Mouse (Mus musculus): ENCODE data around the gene Ddx28. TPM values are rescaled to one million over a fixed set of nuclear protein-coding genes. Genes with fewer than 3 reads are reported as not detected.
"Not testable (repeated sequence)": the region's sequence is repeated elsewhere in the genome, so short reads cannot be mapped to it uniquely, and the experiment has no call there.

The Ddx28 gene
- polyA plus RNA-seq, 1 experiment from 2014 or later: 19.8 TPM

- Histone ChIP-seq H3K4me1 (ENCODE audit: control insufficient read depth, insufficient read depth, low read length) (no peaks in the 10 kb centered on the region), H3K27ac (ENCODE audit: low read depth, low read length) (no peak overlapping the region), H3K4me2 (replicated peaks; ENCODE audit: low read depth, low read length) (no peak overlapping the region), H3K9me3 (ENCODE audit: control insufficient read depth, low read length) (no peaks in the 10 kb centered on the region), H3K4me3 (ENCODE audit: low read length) (no peak overlapping the region), H3K36me3 (ENCODE audit: control insufficient read depth, insufficient read depth, low read length) (peaks cover 3% of the 10 kb centered on the region; the same call in 1 of the 2 replicates), H3K27me3 (ENCODE audit: control insufficient read depth, insufficient read depth, low read length) (no peaks in the 10 kb centered on the region), H3K9ac (ENCODE audit: low read depth, low read length) (no peak overlapping the region)
- ATAC-seq (ENCODE audit: low FRiP score, low TSS enrichment): no peak; the same call in 1 of the 2 replicates
Measured at GRCm38 (mm10) chr8:106022483-106022882, 10.8 kb upstream of the Ddx28 start.

GRCm38 (mm10) chr8:106018039-106018438, 6.4 kb upstream of the Ddx28 start:
- Histone ChIP-seq H3K9me3 (ENCODE audit: control insufficient read depth, low read length) (no peaks in the 10 kb centered on the region), H3K9ac (ENCODE audit: low read depth, low read length) (no peak overlapping the region), H3K27ac (ENCODE audit: low read depth, low read length) (no peak overlapping the region), H3K27me3 (ENCODE audit: control insufficient read depth, insufficient read depth, low read length) (no peaks in the 10 kb centered on the region), H3K4me3 (ENCODE audit: low read length) (no peak overlapping the region), H3K4me1 (ENCODE audit: control insufficient read depth, insufficient read depth, low read length) (no peaks in the 10 kb centered on the region), H3K36me3 (ENCODE audit: control insufficient read depth, insufficient read depth, low read length) (peaks cover 6% of the 10 kb centered on the region; the same call in 1 of the 2 replicates), H3K4me2 (replicated peaks; ENCODE audit: low read depth, low read length) (no peak overlapping the region)
- no peak for ATAC-seq (ENCODE audit: low FRiP score, low TSS enrichment)
- 93% methylated on average over 3 of the region's 3 CpGs for WGBS

GRCm38 (mm10) chr8:106017130-106017529, 5.4 kb upstream of the Ddx28 start:
- 91% methylated on average over 7 of the region's 7 CpGs for WGBS
- H3K4me1 ChIP-seq (ENCODE audit: control insufficient read depth, insufficient read depth, low read length): no peaks in the 10 kb centered on the region
- H3K4me3 ChIP-seq (ENCODE audit: low read length): no peak overlapping the region
- peaks cover 6% of the 10 kb centered on the region; the same call in 1 of the 2 replicates for H3K36me3 ChIP-seq (ENCODE audit: control insufficient read depth, insufficient read depth, low read length)
- no peak for ATAC-seq (ENCODE audit: low FRiP score, low TSS enrichment)
- no peak overlapping the region for H3K27ac ChIP-seq (ENCODE audit: low read depth, low read length)
- no peaks in the 10 kb centered on the region for H3K9me3 ChIP-seq (ENCODE audit: control insufficient read depth, low read length)
- H3K9ac ChIP-seq (ENCODE audit: low read depth, low read length): no peak overlapping the region
- no peaks in the 10 kb centered on the region for H3K27me3 ChIP-seq (ENCODE audit: control insufficient read depth, insufficient read depth, low read length)
- no peak overlapping the region for H3K4me2 ChIP-seq (replicated peaks; ENCODE audit: low read depth, low read length)

GRCm38 (mm10) chr8:106016284-106016683, 4.6 kb upstream of the Ddx28 start:
- no peak overlapping the region for H3K27ac ChIP-seq (ENCODE audit: low read depth, low read length)
- 92% methylated on average over 6 of the region's 6 CpGs for WGBS
- H3K9me3 ChIP-seq (ENCODE audit: control insufficient read depth, low read length): no peaks in the 10 kb centered on the region
- no peak overlapping the region for H3K9ac ChIP-seq (ENCODE audit: low read depth, low read length)
- peaks cover 6% of the 10 kb centered on the region; the same call in 1 of the 2 replicates for H3K36me3 ChIP-seq (ENCODE audit: control insufficient read depth, insufficient read depth, low read length)
- no peak overlapping the region for H3K4me3 ChIP-seq (ENCODE audit: low read length)
- no peak for ATAC-seq (ENCODE audit: low FRiP score, low TSS enrichment)
- no peaks in the 10 kb centered on the region for H3K4me1 ChIP-seq (ENCODE audit: control insufficient read depth, insufficient read depth, low read length)
- no peaks in the 10 kb centered on the region for H3K27me3 ChIP-seq (ENCODE audit: control insufficient read depth, insufficient read depth, low read length)
- H3K4me2 ChIP-seq (replicated peaks; ENCODE audit: low read depth, low read length): no peak overlapping the region

- H3K9ac ChIP-seq (ENCODE audit: low read depth, low read length): peak overlapping the region; percentile 86; the same call in 1 of the 2 replicates
- H3K4me3 ChIP-seq (ENCODE audit: low read length): peak overlapping the region; percentile 92; the same call in 1 of the 2 replicates
- not testable (repeated sequence) for H3K9me3 ChIP-seq (ENCODE audit: control insufficient read depth, low read length); H3K27ac ChIP-seq (ENCODE audit: low read depth, low read length); H3K27me3 ChIP-seq (ENCODE audit: control insufficient read depth, insufficient read depth, low read length); H3K36me3 ChIP-seq (ENCODE audit: control insufficient read depth, insufficient read depth, low read length); ATAC-seq (ENCODE audit: low FRiP score, low TSS enrichment); H3K4me1 ChIP-seq (ENCODE audit: control insufficient read depth, insufficient read depth, low read length)
- 80% methylated on average over 8 of the region's 8 CpGs for whole genome bisulfite sequencing
- H3K4me2 ChIP-seq (replicated peaks; ENCODE audit: low read depth, low read length): peak overlapping the region; percentile 77
Measured at GRCm38 (mm10) chr8:106012203-106012602, 521 bp upstream of the Ddx28 start.

GRCm38 (mm10) chr8:106010748-106011642, 687 bp downstream of the Ddx28 start:
- peak overlapping the region; percentile 77 for H3K4me2 ChIP-seq (replicated peaks; ENCODE audit: low read depth, low read length)
- ATAC-seq (ENCODE audit: low FRiP score, low TSS enrichment): peak; percentile 95
- peak overlapping the region; percentile 86 for H3K9ac ChIP-seq (ENCODE audit: low read depth, low read length)
- 1% methylated on average over 74 of the region's 74 CpGs for WGBS
- H3K9me3 ChIP-seq (ENCODE audit: control insufficient read depth, low read length): no peaks in the 10 kb centered on the region
- peaks cover 8% of the 10 kb centered on the region for H3K4me1 ChIP-seq (ENCODE audit: control insufficient read depth, insufficient read depth, low read length)
- H3K27me3 ChIP-seq (ENCODE audit: control insufficient read depth, insufficient read depth, low read length): no peaks in the 10 kb centered on the region
- H3K4me3 ChIP-seq (ENCODE audit: low read length): peak overlapping the region; percentile 92
- peak overlapping the region; percentile 43; the same call in 1 of the 2 replicates for H3K27ac ChIP-seq (ENCODE audit: low read depth, low read length)
- H3K36me3 ChIP-seq (ENCODE audit: control insufficient read depth, insufficient read depth, low read length): peaks cover 4% of the 10 kb centered on the region; the same call in 1 of the 2 replicates

GRCm38 (mm10) chr8:106007891-106008290, 3.8 kb downstream of the Ddx28 start:
- not testable (repeated sequence) for H3K9me3 ChIP-seq (ENCODE audit: control insufficient read depth, low read length); H3K4me2 ChIP-seq (replicated peaks; ENCODE audit: low read depth, low read length); H3K36me3 ChIP-seq (ENCODE audit: control insufficient read depth, insufficient read depth, low read length); H3K4me1 ChIP-seq (ENCODE audit: control insufficient read depth, insufficient read depth, low read length); ATAC-seq (ENCODE audit: low FRiP score, low TSS enrichment); H3K27ac ChIP-seq (ENCODE audit: low read depth, low read length); H3K4me3 ChIP-seq (ENCODE audit: low read length); H3K27me3 ChIP-seq (ENCODE audit: control insufficient read depth, insufficient read depth, low read length); H3K9ac ChIP-seq (ENCODE audit: low read depth, low read length)
- WGBS: 60% methylated on average over 3 of the region's 3 CpGs

GRCm38 (mm10) chr8:106007135-106007534, 4.5 kb downstream of the Ddx28 start:
- H3K27me3 ChIP-seq (ENCODE audit: control insufficient read depth, insufficient read depth, low read length): no peaks in the 10 kb centered on the region
- 84% methylated on average over 3 of the region's 3 CpGs for WGBS
- no peak overlapping the region for H3K4me2 ChIP-seq (replicated peaks; ENCODE audit: low read depth, low read length)
- ATAC-seq (ENCODE audit: low FRiP score, low TSS enrichment): no peak
- H3K36me3 ChIP-seq (ENCODE audit: control insufficient read depth, insufficient read depth, low read length): no peaks in the 10 kb centered on the region; the same call in 1 of the 2 replicates
- peaks cover 8% of the 10 kb centered on the region for H3K4me1 ChIP-seq (ENCODE audit: control insufficient read depth, insufficient read depth, low read length)
- no peak overlapping the region for H3K27ac ChIP-seq (ENCODE audit: low read depth, low read length)
- no peaks in the 10 kb centered on the region for H3K9me3 ChIP-seq (ENCODE audit: control insufficient read depth, low read length)
- no peak overlapping the region for H3K9ac ChIP-seq (ENCODE audit: low read depth, low read length)
- no peak overlapping the region for H3K4me3 ChIP-seq (ENCODE audit: low read length)

- WGBS: 89% methylated on average over 4 of the region's 4 CpGs
- no peak for ATAC-seq (ENCODE audit: low FRiP score, low TSS enrichment)
- Histone ChIP-seq H3K27me3 (ENCODE audit: control insufficient read depth, insufficient read depth, low read length) (no peaks in the 10 kb centered on the region), H3K9me3 (ENCODE audit: control insufficient read depth, low read length) (no peaks in the 10 kb centered on the region), H3K9ac (ENCODE audit: low read depth, low read length) (no peak overlapping the region), H3K27ac (ENCODE audit: low read depth, low read length) (no peak overlapping the region), H3K4me3 (ENCODE audit: low read length) (no peak overlapping the region), H3K4me1 (ENCODE audit: control insufficient read depth, insufficient read depth, low read length) (peaks cover 8% of the 10 kb centered on the region), H3K4me2 (replicated peaks; ENCODE audit: low read depth, low read length) (no peak overlapping the region), H3K36me3 (ENCODE audit: control insufficient read depth, insufficient read depth, low read length) (no peaks in the 10 kb centered on the region; the same call in 1 of the 2 replicates)
Measured at GRCm38 (mm10) chr8:106006413-106006812, 5.3 kb downstream of the Ddx28 start.
